ENCODE assay signal across 14 mouse cellular contexts in genomic region chr1:156796251-156796650, GRCm38 (mm10). TPM values are rescaled to one million over a fixed set of nuclear protein-coding genes. Genes with fewer than 3 reads are reported as not detected.
A peak's percentile ranks its signal among the peaks of the same experiment; 100 is the strongest.
DNase-seq lines count a peak whose midpoint lies in the region; ATAC-seq lines count a peak whose summit lies in the region.
"Had no signal": no experiment of that assay in that cellular context is flagged by ENCODE, and none has a peak within 500 bp of the region (broad histone marks: within the 10 kb centered on the region; RNA-seq: fewer than 3 reads in every experiment).

No protein-coding gene starts in this region.

- H3K9ac ChIP-seq in heart, embryonic 11.5 days (ENCODE audit: low read depth, low read length), result no peak overlapping the region
- H3K9ac ChIP-seq in embryonic facial prominence, embryonic 12.5 days, result no peak overlapping the region
- H3K9ac ChIP-seq in limb, embryonic 11.5 days (ENCODE audit: low read length), result no peak overlapping the region
- H3K9ac ChIP-seq: hindbrain, embryonic 13.5 days; liver, embryonic 14.5 days; midbrain, embryonic 13.5 days had no signal

- no peaks in the 10 kb centered on the region; the same call in 1 of the 2 replicates for H3K4me1 ChIP-seq in heart, embryonic 11.5 days (ENCODE audit: control insufficient read depth, insufficient read depth, low read length)
- H3K4me1 ChIP-seq in embryonic facial prominence, embryonic 12.5 days, result peaks cover 13% of the 10 kb centered on the region
- 0 out of 2 replicates have a peak, but pooled peaks cover 4% of the 10 kb centered on the region for H3K4me1 ChIP-seq in limb, embryonic 11.5 days (ENCODE audit: control insufficient read depth, insufficient read depth, low read length)
- H3K4me1 ChIP-seq: hindbrain, embryonic 13.5 days; midbrain, embryonic 13.5 days had no signal

- H3K27ac ChIP-seq in heart, embryonic 11.5 days (ENCODE audit: low read depth, low read length), result no peak overlapping the region
- peak overlapping the region; percentile 37 for H3K27ac ChIP-seq in embryonic facial prominence, embryonic 12.5 days
- no peak overlapping the region for H3K27ac ChIP-seq in limb, embryonic 11.5 days (replicated peaks; ENCODE audit: low read depth, low read length)
- H3K27ac ChIP-seq: hindbrain, embryonic 13.5 days; kidney, postnatal 0 days; liver, embryonic 14.5 days; midbrain, embryonic 13.5 days had no signal

- DNase-seq in heart, adult 9 months (ENCODE audit: low spot score in 2 of 2), result peak; percentile 29 to 52
- peak; percentile 61 to 62 for DNase-seq in gastrocnemius, postnatal 36 days
- DNase-seq in limb, embryonic 11.5 days (ENCODE audit: low spot score), result peak; percentile 53
- DNase-seq in left cerebral cortex, adult 11 months (ENCODE audit: low spot score), result no peak
- no peak for DNase-seq in spleen, postnatal 14 days (ENCODE audit: low spot score in 2 of 2)
- DNase-seq in urinary bladder, postnatal 36 days (ENCODE audit: low spot score in 2 of 2), result no peak
- DNase-seq: cerebellum, adult 11 months; right cerebral cortex, adult 18-20 months had no signal

- 65% methylated on average over 9 of the region's 9 CpGs for WGBS in heart, embryonic 11.5 days (ENCODE audit: insufficient replicate concordance)
- 16% methylated on average over 9 of the region's 9 CpGs for WGBS in embryonic facial prominence, embryonic 12.5 days
- 20% methylated on average over 9 of the region's 9 CpGs for WGBS in limb, embryonic 11.5 days

- no peaks in the 10 kb centered on the region for H3K27me3 ChIP-seq in heart, embryonic 11.5 days (ENCODE audit: control insufficient read depth, insufficient read depth, low read length)
- H3K27me3 ChIP-seq in embryonic facial prominence, embryonic 12.5 days, result no peaks in the 10 kb centered on the region
- H3K27me3 ChIP-seq in limb, embryonic 11.5 days (ENCODE audit: control insufficient read depth, insufficient read depth, low read length), result no peaks in the 10 kb centered on the region
- H3K27me3 ChIP-seq: hindbrain, embryonic 13.5 days had no signal

- intact Hi-C loops in gastrocnemius, postnatal 36 days (cut with DNase I), result no loop called here

- H3K4me2 ChIP-seq in heart, embryonic 11.5 days, result no peak overlapping the region
- H3K4me2 ChIP-seq in embryonic facial prominence, embryonic 12.5 days (replicated peaks), result no peak overlapping the region
- no peak overlapping the region for H3K4me2 ChIP-seq in limb, embryonic 11.5 days (ENCODE audit: low read depth, severe bottlenecking)
- H3K4me2 ChIP-seq: hindbrain, embryonic 13.5 days; midbrain, embryonic 13.5 days had no signal

- no peak for ATAC-seq in heart, embryonic 11.5 days (replicated peaks; ENCODE audit: insufficient number of reproducible peaks, low FRiP score, low TSS enrichment)
- ATAC-seq in embryonic facial prominence, embryonic 12.5 days (ENCODE audit: insufficient number of reproducible peaks, insufficient read depth, low FRiP score, low TSS enrichment), result no peak
- ATAC-seq in limb, embryonic 11.5 days (ENCODE audit: insufficient number of reproducible peaks, low FRiP score, low TSS enrichment, low read depth), result no peak
- ATAC-seq: midbrain, embryonic 13.5 days had no signal

- H3K9me3 ChIP-seq in heart, embryonic 11.5 days (replicated peaks; ENCODE audit: control insufficient read depth, low read length), result no peaks in the 10 kb centered on the region
- no peaks in the 10 kb centered on the region for H3K9me3 ChIP-seq in embryonic facial prominence, embryonic 12.5 days
- H3K9me3 ChIP-seq in limb, embryonic 11.5 days (ENCODE audit: control insufficient read depth, low read length), result no peaks in the 10 kb centered on the region
- H3K9me3 ChIP-seq: hindbrain, embryonic 13.5 days; midbrain, embryonic 13.5 days had no signal

- H3K4me3 ChIP-seq in heart, embryonic 11.5 days (ENCODE audit: low read depth, low read length), result no peak overlapping the region
- no peak overlapping the region for H3K4me3 ChIP-seq in embryonic facial prominence, embryonic 12.5 days
- H3K4me3 ChIP-seq in limb, embryonic 11.5 days (ENCODE audit: low read depth, low read length), result no peak overlapping the region
- H3K4me3 ChIP-seq: hindbrain, embryonic 13.5 days; midbrain, embryonic 13.5 days had no signal

- no peaks in the 10 kb centered on the region for H3K36me3 ChIP-seq in heart, embryonic 11.5 days (ENCODE audit: control insufficient read depth, insufficient read depth, low read length)
- no peaks in the 10 kb centered on the region for H3K36me3 ChIP-seq in embryonic facial prominence, embryonic 12.5 days
- H3K36me3 ChIP-seq in limb, embryonic 11.5 days (ENCODE audit: control insufficient read depth, insufficient read depth, low read length), result no peaks in the 10 kb centered on the region
- H3K36me3 ChIP-seq: hindbrain, embryonic 13.5 days; midbrain, embryonic 13.5 days had no signal

RNA-seq across cellular contexts. Expression of gene Angptl1, which starts 42.1 kb away (rescaled TPM):
- polyA plus RNA-seq in heart, embryonic 11.5 days (2014; fragmentation: Nextera tagmentation; extraction: Ambion mirVana), result 2.6 and 3.0 TPM in 2 replicates
- polyA plus RNA-seq in embryonic facial prominence, embryonic 12.5 days (2016; fragmentation: Nextera tagmentation; extraction: Ambion mirVana), result 21.3 and 24.1 TPM in 2 replicates
- total RNA-seq in gastrocnemius, postnatal 36 days (2021), result 10 to 100 TPM in 1 of 2 experiments, 1 to 10 TPM in 1; 8.9 to 13.3 TPM
- 6.6 and 7.0 TPM in 2 replicates for polyA plus RNA-seq in limb, embryonic 11.5 days (2014; fragmentation: Nextera tagmentation; extraction: Ambion mirVana)

Comparison
In these comparisons a context has a peak if more than half of its experiments do, and no peak if none do; other contexts are left out.
1. DNase-seq: peak in heart, adult 9 months (2 of 2), gastrocnemius, postnatal 36 days (2 of 2) and limb, embryonic 11.5 days (single experiment); none in left cerebral cortex, adult 11 months (single experiment), spleen, postnatal 14 days (0 of 2) and urinary bladder, postnatal 36 days (0 of 2).